ENCODE assay signal across 22 mouse cellular contexts in the genomic region with DNA sequence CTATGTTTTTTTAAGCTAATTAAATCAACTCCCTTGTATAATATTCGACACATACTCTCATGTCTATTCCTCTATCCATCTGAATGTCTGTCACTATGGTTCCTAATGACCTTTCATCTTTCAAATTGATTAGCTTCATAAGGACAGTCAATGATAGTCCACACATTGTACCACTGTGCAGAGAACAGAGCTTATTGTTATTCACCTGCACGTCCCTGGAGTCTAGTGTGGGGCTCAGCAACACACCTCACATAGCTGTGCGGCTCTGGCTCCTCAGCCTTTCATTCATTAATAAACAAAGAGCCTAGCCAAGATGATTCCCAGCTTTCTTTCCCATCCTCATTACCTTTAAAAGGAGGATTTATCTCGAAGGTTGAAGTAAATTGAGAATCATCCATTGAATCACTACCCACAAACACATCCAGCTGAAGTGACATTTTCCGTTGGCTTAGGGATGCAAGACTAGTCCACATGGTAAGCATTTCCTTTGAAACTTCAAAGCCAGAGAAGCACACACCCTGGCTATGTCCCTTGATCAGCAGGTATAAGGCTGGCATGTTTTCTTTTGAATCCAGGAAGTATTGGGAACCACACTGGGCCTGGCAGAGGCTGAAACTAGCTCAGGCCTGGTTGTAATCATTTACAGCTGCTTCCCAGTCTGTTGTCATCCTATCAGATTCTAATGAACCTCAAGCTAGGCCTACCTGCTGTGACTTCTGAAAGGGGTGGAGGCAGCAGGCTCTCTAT.
DNase-seq lines count a peak whose midpoint lies in the region; ATAC-seq and TF ChIP-seq lines count a peak whose summit lies in the region.
"Had no signal": no experiment of that assay in that cellular context is flagged by ENCODE, and none has a peak within 500 bp of the region (broad histone marks: within the 10 kb centered on the region; RNA-seq: fewer than 3 reads in every experiment).

No protein-coding gene starts in this region.

- no peaks in the 10 kb centered on the region for H3K9me3 ChIP-seq in hindbrain, embryonic 16.5 days (ENCODE audit: control insufficient read depth, low read length)
- no peaks in the 10 kb centered on the region for H3K9me3 ChIP-seq in hindbrain, postnatal 0 days (ENCODE audit: low read length)
- no peaks in the 10 kb centered on the region for H3K9me3 ChIP-seq in limb, embryonic 12.5 days
- H3K9me3 ChIP-seq in kidney, embryonic 15.5 days (replicated peaks): no peaks in the 10 kb centered on the region
- H3K9me3 ChIP-seq: embryonic facial prominence, embryonic 12.5 days; heart, embryonic 10.5 days; hindbrain, embryonic 13.5 days had no signal

- H3K9ac ChIP-seq in hindbrain, embryonic 16.5 days (ENCODE audit: low read depth, low read length): no peak overlapping the region
- no peak overlapping the region for H3K9ac ChIP-seq in hindbrain, postnatal 0 days (replicated peaks; ENCODE audit: low read length)
- H3K9ac ChIP-seq in limb, embryonic 12.5 days (replicated peaks): no peak overlapping the region
- no peak overlapping the region for H3K9ac ChIP-seq in kidney, embryonic 15.5 days
- H3K9ac ChIP-seq: embryonic facial prominence, embryonic 12.5 days; forebrain, postnatal 0 days; hindbrain, embryonic 13.5 days had no signal

- no peak for TF ChIP-seq CTCF in hindbrain, postnatal 0 days (IDR thresholded peaks at IDR 0.05; ENCODE audit: low read depth)
- no peak for TF ChIP-seq CTCF in thymus, adult 2 months (IDR thresholded peaks at IDR 0.05; ENCODE audit: borderline replicate concordance, control insufficient read depth, extremely low read depth, insufficient read depth, low read length, poor library complexity)
- no peak for TF ChIP-seq CTCF in cerebellum, adult 2 months (IDR thresholded peaks at IDR 0.05; ENCODE audit: borderline replicate concordance, insufficient read depth, low read depth, low read length)

- no peak overlapping the region for H3K4me2 ChIP-seq in hindbrain, embryonic 16.5 days (ENCODE audit: low read length)
- H3K4me2 ChIP-seq in hindbrain, postnatal 0 days (ENCODE audit: low read depth, low read length): no peak overlapping the region
- no peak overlapping the region for H3K4me2 ChIP-seq in limb, embryonic 12.5 days
- H3K4me2 ChIP-seq in kidney, embryonic 15.5 days: no peak overlapping the region
- H3K4me2 ChIP-seq: embryonic facial prominence, embryonic 12.5 days; hindbrain, embryonic 13.5 days had no signal

- peak; percentile 50; the same call in 1 of the 2 replicates for ATAC-seq in hindbrain, embryonic 16.5 days
- ATAC-seq in hindbrain, postnatal 0 days: no peak
- peak; percentile 71 for ATAC-seq in limb, embryonic 12.5 days (ENCODE audit: insufficient number of reproducible peaks, insufficient read depth, low FRiP score, low TSS enrichment, low read depth)
- no peak for ATAC-seq in kidney, embryonic 15.5 days (replicated peaks; ENCODE audit: low FRiP score)
- ATAC-seq: forebrain, postnatal 0 days had no signal

- 55% methylated on average over 5 of the region's 5 CpGs for WGBS in hindbrain, embryonic 16.5 days
- 66% methylated on average over 5 of the region's 5 CpGs for WGBS in hindbrain, postnatal 0 days
- WGBS in thymus, adult 2 months: 88% methylated on average over 5 of the region's 5 CpGs
- WGBS in limb, embryonic 12.5 days: 62% methylated on average over 5 of the region's 5 CpGs
- 80% methylated on average over 5 of the region's 5 CpGs for WGBS in cerebellum, adult 2 months
- WGBS in kidney, embryonic 15.5 days: 77% methylated on average over 5 of the region's 5 CpGs

- H3K27me3 ChIP-seq in hindbrain, embryonic 16.5 days (replicated peaks; ENCODE audit: control insufficient read depth, insufficient read depth, low read length): no peaks in the 10 kb centered on the region
- H3K27me3 ChIP-seq in hindbrain, postnatal 0 days (ENCODE audit: insufficient read depth, low read length): no peaks in the 10 kb centered on the region
- H3K27me3 ChIP-seq in thymus, adult 2 months (ENCODE audit: control insufficient read depth, insufficient read depth, low read length): no peaks in the 10 kb centered on the region
- no peaks in the 10 kb centered on the region for H3K27me3 ChIP-seq in limb, embryonic 12.5 days
- no peaks in the 10 kb centered on the region for H3K27me3 ChIP-seq in cerebellum, adult 2 months (ENCODE audit: control insufficient read depth, insufficient read depth, low read length)
- no peaks in the 10 kb centered on the region for H3K27me3 ChIP-seq in kidney, embryonic 15.5 days
- H3K27me3 ChIP-seq: embryonic facial prominence, embryonic 12.5 days; hindbrain, embryonic 13.5 days had no signal

- no peak overlapping the region for H3K27ac ChIP-seq in hindbrain, embryonic 16.5 days (ENCODE audit: low read depth, low read length)
- no peak overlapping the region for H3K27ac ChIP-seq in hindbrain, postnatal 0 days
- peak overlapping the region; percentile 93 for H3K27ac ChIP-seq in thymus, adult 2 months (ENCODE audit: control insufficient read depth, insufficient read depth, low read length)
- H3K27ac ChIP-seq in limb, embryonic 12.5 days: no peak overlapping the region
- no peak overlapping the region for H3K27ac ChIP-seq in cerebellum, adult 2 months (ENCODE audit: insufficient read depth, low read length)
- no peak overlapping the region for H3K27ac ChIP-seq in kidney, embryonic 15.5 days
- H3K27ac ChIP-seq: embryonic facial prominence, embryonic 12.5 days; heart, embryonic 10.5 days; hindbrain, embryonic 13.5 days; kidney, postnatal 0 days had no signal

- no peaks in the 10 kb centered on the region for H3K36me3 ChIP-seq in hindbrain, embryonic 16.5 days (ENCODE audit: control insufficient read depth, insufficient read depth, low read length)
- H3K36me3 ChIP-seq in hindbrain, postnatal 0 days (ENCODE audit: insufficient read depth, low read length): no peaks in the 10 kb centered on the region
- no peaks in the 10 kb centered on the region for H3K36me3 ChIP-seq in thymus, adult 2 months (ENCODE audit: control insufficient read depth, insufficient read depth, low read length)
- no peaks in the 10 kb centered on the region for H3K36me3 ChIP-seq in limb, embryonic 12.5 days
- no peaks in the 10 kb centered on the region for H3K36me3 ChIP-seq in kidney, embryonic 15.5 days
- H3K36me3 ChIP-seq: embryonic facial prominence, embryonic 12.5 days; heart, embryonic 10.5 days; hindbrain, embryonic 13.5 days had no signal

- no peak for TF ChIP-seq POLR2A in thymus, adult 2 months (IDR thresholded peaks at IDR 0.05; ENCODE audit: control insufficient read depth, extremely low read depth, insufficient read depth, low read length, poor library complexity)
- TF ChIP-seq POLR2A in cerebellum, adult 2 months (IDR thresholded peaks at IDR 0.05; ENCODE audit: borderline replicate concordance, insufficient read depth, low read length): no peak

- DNase-seq in hindbrain, postnatal 0 days (ENCODE audit: low spot score): no peak
- DNase-seq in thymus, adult 2 months: no peak
- DNase-seq in thymus, postnatal 4 days: no peak
- no peak for DNase-seq in cerebellum, adult 2 months
- DNase-seq: adrenal gland, adult 8-10 months; cerebellum, postnatal 14 days; forebrain, postnatal 0 days; heart, postnatal 10 days; kidney, adult 11 months; layer of hippocampus, postnatal 36 days; lung, adult 18-20 months; lung, postnatal 14 days; retina, postnatal 1 day; right cerebral cortex, postnatal 4 days had no signal

- no peaks in the 10 kb centered on the region for H3K4me1 ChIP-seq in hindbrain, embryonic 16.5 days (ENCODE audit: control insufficient read depth, insufficient read depth, low read depth, low read length)
- H3K4me1 ChIP-seq in hindbrain, postnatal 0 days (ENCODE audit: insufficient read depth, low read length): no peaks in the 10 kb centered on the region
- peaks cover 4% of the 10 kb centered on the region for H3K4me1 ChIP-seq in thymus, adult 2 months (replicated peaks; ENCODE audit: control insufficient read depth, insufficient read depth, low read length)
- peaks cover 7% of the 10 kb centered on the region; the same call in 1 of the 2 replicates for H3K4me1 ChIP-seq in limb, embryonic 12.5 days (replicated peaks)
- no peaks in the 10 kb centered on the region for H3K4me1 ChIP-seq in cerebellum, adult 2 months (ENCODE audit: control insufficient read depth, insufficient read depth, low read length)
- H3K4me1 ChIP-seq in kidney, embryonic 15.5 days: no peaks in the 10 kb centered on the region
- H3K4me1 ChIP-seq: heart, embryonic 10.5 days; hindbrain, embryonic 13.5 days had no signal

- H3K4me3 ChIP-seq in hindbrain, embryonic 16.5 days (ENCODE audit: low read length): no peak overlapping the region
- no peak overlapping the region for H3K4me3 ChIP-seq in hindbrain, postnatal 0 days (ENCODE audit: low read length)
- H3K4me3 ChIP-seq in thymus, adult 2 months (ENCODE audit: control insufficient read depth, insufficient read depth, low read length): no peak overlapping the region
- H3K4me3 ChIP-seq in limb, embryonic 12.5 days (replicated peaks): no peak overlapping the region
- H3K4me3 ChIP-seq in cerebellum, adult 2 months (replicated peaks; ENCODE audit: insufficient read depth, low read depth, low read length): no peak overlapping the region
- no peak overlapping the region for H3K4me3 ChIP-seq in kidney, embryonic 15.5 days (replicated peaks)
- H3K4me3 ChIP-seq: embryonic facial prominence, embryonic 12.5 days; erythroblast, embryonic 14.5 days; heart, embryonic 10.5 days; hindbrain, embryonic 13.5 days had no signal

Comparison
In these comparisons a context has a peak if more than half of its experiments do, and no peak if none do; other contexts are left out.
1. ATAC-seq: peak in hindbrain, embryonic 16.5 days (single experiment) and limb, embryonic 12.5 days (single experiment); none in hindbrain, postnatal 0 days (single experiment) and kidney, embryonic 15.5 days (single experiment).